Mouse (Mus musculus) ES-Bruce4 (cell line): Measurements from ENCODE around the gene Pnpla8.

Experiments
- CTCF ChIP-seq: IDR thresholded peaks from one replicate; pipeline ENCODE4 v1.8.1; 2011; ENCODE audit warnings: low read depth, low read length
- POLR2A ChIP-seq: IDR thresholded peaks from one replicate; pipeline ENCODE4 v1.8.1; 2011; ENCODE audit warnings: low read length; ENCODE audit not compliant: insufficient read depth

DNA sequence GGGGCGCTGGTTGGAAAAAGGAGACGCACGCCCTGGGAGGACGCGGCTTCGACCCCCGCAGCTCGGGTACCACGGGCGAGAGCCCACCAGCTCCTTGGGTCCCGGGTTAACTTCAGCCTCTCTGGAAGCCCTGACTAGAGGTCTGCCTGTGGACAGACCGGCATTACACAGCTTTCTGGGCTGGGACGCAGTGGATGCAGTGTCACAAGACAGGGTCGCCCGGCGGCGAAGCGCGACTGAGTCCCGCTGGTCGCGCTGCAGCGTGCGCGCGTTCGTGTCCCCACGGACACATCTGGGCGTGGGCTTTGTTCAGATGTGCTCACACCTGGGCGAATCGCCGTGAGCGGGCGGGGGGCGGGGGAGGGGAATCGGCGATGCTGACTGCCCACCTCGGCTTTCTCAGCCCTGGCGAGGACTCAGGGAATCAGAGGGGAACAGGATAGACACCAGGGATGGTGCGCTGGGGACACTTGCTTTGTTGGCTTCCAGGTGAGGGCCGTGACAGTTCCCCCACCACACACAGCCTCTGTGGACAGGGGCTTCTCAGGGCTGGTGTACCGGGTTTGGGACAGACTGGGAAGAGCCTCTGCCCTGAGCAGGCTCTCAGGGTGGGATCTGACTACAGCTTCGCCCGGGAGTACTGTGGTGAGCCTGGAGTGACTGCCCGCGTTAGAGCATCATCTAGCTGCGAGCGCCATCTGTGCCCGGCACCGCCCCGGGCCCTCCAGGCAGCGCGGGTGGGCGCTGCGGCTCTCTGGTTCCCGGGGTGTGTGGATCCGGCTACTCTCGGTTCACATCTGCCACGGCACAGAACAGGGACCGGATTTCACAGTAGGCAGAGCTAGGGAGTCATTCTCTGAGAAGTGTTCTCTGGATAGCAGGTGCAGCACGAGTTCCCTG is 108.4 kb downstream of the Pnpla8 start:
- TF ChIP-seq POLR2A (no peak), CTCF (no peak)
